Mouse (Mus musculus) cerebellum, adult 2 months (tissue): ENCODE results near the gene Apbb1ip.

Experiments
- CTCF ChIP-seq: fragments of 200-500 bp; IDR thresholded peaks from 2 replicates; pipeline ENCODE4 v1.5.1; 2011; ENCODE audit warnings: low read depth, mild to moderate bottlenecking, control low read depth, low read length, moderate library complexity, borderline replicate concordance; ENCODE audit not compliant: insufficient read depth
- POLR2A ChIP-seq: fragments of 200-500 bp; IDR thresholded peaks from 2 replicates; pipeline ENCODE4 v1.6.1; 2011; ENCODE audit warnings: low read length, control low read depth, borderline replicate concordance; ENCODE audit not compliant: insufficient read depth

DNA sequence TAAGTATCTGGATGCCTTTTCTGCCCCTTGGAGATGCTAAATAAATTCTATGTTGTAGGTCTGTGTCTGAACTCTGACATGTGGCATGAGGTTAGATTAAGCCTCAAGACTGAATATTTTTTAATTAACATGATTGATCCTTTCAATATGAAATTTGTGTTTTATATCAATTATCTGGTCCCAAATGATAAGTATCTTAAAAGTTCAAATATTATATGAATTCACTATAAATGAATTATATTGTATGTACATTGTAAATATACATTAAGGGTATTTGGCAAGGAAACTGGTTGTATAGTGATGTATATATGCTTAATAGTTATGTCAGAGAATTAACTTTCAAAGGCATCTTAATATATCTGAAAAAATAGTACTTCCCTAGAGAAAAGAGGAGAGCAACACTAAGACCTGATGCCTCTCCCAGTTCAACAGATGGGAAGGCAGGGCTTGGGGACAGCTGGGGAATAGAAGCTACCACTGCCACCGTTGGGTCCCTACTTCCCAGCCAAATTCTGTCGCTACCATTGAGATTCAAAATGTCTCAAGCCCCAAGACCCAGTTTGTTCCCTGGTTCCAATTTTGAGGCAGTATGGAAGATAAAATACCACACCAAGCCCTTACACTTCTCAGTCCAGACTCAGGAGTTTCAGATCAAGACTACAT is 2.8 kb downstream of the Apbb1ip start:
- TF ChIP-seq CTCF = no peak
- TF ChIP-seq POLR2A = no peak
